In genomic region chr19:5530138-5530524, GRCm38 (mm10) we compare ENCODE assay signal across 10 mouse cellular contexts. TPM values are rescaled to one million over a fixed set of nuclear protein-coding genes. Genes with fewer than 3 reads are reported as not detected.
DNase-seq lines count a peak whose midpoint lies in the region; ATAC-seq and TF ChIP-seq lines count a peak whose summit lies in the region.
"Had no signal": no experiment of that assay in that cellular context is flagged by ENCODE, and none has a peak within 500 bp of the region (broad histone marks: within the 10 kb centered on the region; RNA-seq: fewer than 3 reads in every experiment).

No protein-coding gene starts in this region.

- WGBS in hindbrain, embryonic 15.5 days: 14% methylated on average over 7 of the region's 7 CpGs
- 26% methylated on average over 7 of the region's 7 CpGs for WGBS in hindbrain, embryonic 12.5 days
- 28% methylated on average over 7 of the region's 7 CpGs for WGBS in midbrain, embryonic 12.5 days
- WGBS in midbrain, embryonic 11.5 days: 35% methylated on average over 7 of the region's 7 CpGs
- WGBS in limb, embryonic 15.5 days: 50% methylated on average over 7 of the region's 7 CpGs
- 44% methylated on average over 7 of the region's 7 CpGs for WGBS in stomach, postnatal 0 days

- no peak overlapping the region for H3K9ac ChIP-seq in hindbrain, embryonic 15.5 days
- no peak overlapping the region for H3K9ac ChIP-seq in hindbrain, embryonic 12.5 days
- 0 out of 2 replicates have a peak overlapping the region, but pooled peaks have one; percentile 29 for H3K9ac ChIP-seq in midbrain, embryonic 12.5 days (replicated peaks)
- H3K9ac ChIP-seq in midbrain, embryonic 11.5 days (ENCODE audit: low read length): no peak overlapping the region
- no peak overlapping the region for H3K9ac ChIP-seq in limb, embryonic 15.5 days
- H3K9ac ChIP-seq in stomach, postnatal 0 days (ENCODE audit: low read length): no peak overlapping the region

- H3K4me1 ChIP-seq in hindbrain, embryonic 15.5 days (replicated peaks): peaks cover 12% of the 10 kb centered on the region
- peaks cover 13% of the 10 kb centered on the region for H3K4me1 ChIP-seq in hindbrain, embryonic 12.5 days
- peaks cover 20% of the 10 kb centered on the region for H3K4me1 ChIP-seq in midbrain, embryonic 12.5 days
- peaks cover 11% of the 10 kb centered on the region for H3K4me1 ChIP-seq in midbrain, embryonic 11.5 days (ENCODE audit: control insufficient read depth, insufficient read depth, low read length)
- H3K4me1 ChIP-seq in limb, embryonic 15.5 days: peaks cover 12% of the 10 kb centered on the region
- H3K4me1 ChIP-seq in stomach, postnatal 0 days (replicated peaks; ENCODE audit: control insufficient read depth, insufficient read depth): no peaks in the 10 kb centered on the region

- H3K27ac ChIP-seq in hindbrain, embryonic 15.5 days (replicated peaks): no peak overlapping the region
- H3K27ac ChIP-seq in hindbrain, embryonic 12.5 days: no peak overlapping the region
- H3K27ac ChIP-seq in midbrain, embryonic 12.5 days (replicated peaks): peak overlapping the region; percentile 40
- no peak overlapping the region for H3K27ac ChIP-seq in midbrain, embryonic 11.5 days (ENCODE audit: low read depth, low read length)
- peak overlapping the region; percentile 1; the same call in 1 of the 2 replicates for H3K27ac ChIP-seq in limb, embryonic 15.5 days
- peak overlapping the region; percentile 25; the same call in 1 of the 2 replicates for H3K27ac ChIP-seq in stomach, postnatal 0 days (replicated peaks)

- H3K36me3 ChIP-seq in hindbrain, embryonic 15.5 days: no peaks in the 10 kb centered on the region
- H3K36me3 ChIP-seq in hindbrain, embryonic 12.5 days: no peaks in the 10 kb centered on the region
- H3K36me3 ChIP-seq in midbrain, embryonic 12.5 days: no peaks in the 10 kb centered on the region
- no peaks in the 10 kb centered on the region for H3K36me3 ChIP-seq in midbrain, embryonic 11.5 days (ENCODE audit: control insufficient read depth, insufficient read depth, low read length)
- H3K36me3 ChIP-seq in limb, embryonic 15.5 days: no peaks in the 10 kb centered on the region
- no peaks in the 10 kb centered on the region for H3K36me3 ChIP-seq in stomach, postnatal 0 days (ENCODE audit: control insufficient read depth, insufficient read depth, low read length)

- TF ChIP-seq CTCF in stomach, postnatal 0 days (IDR thresholded peaks at IDR 0.05; ENCODE audit: low read depth): no peak

- H3K27me3 ChIP-seq in hindbrain, embryonic 15.5 days: 0 out of 2 replicates have a peak, but pooled peaks cover 5% of the 10 kb centered on the region
- H3K27me3 ChIP-seq in hindbrain, embryonic 12.5 days: peaks cover 38% of the 10 kb centered on the region
- H3K27me3 ChIP-seq in midbrain, embryonic 12.5 days: peaks cover 23% of the 10 kb centered on the region
- H3K27me3 ChIP-seq in midbrain, embryonic 11.5 days (ENCODE audit: control insufficient read depth, insufficient read depth, low read length): no peaks in the 10 kb centered on the region
- no peaks in the 10 kb centered on the region; the same call in 1 of the 2 replicates for H3K27me3 ChIP-seq in limb, embryonic 15.5 days
- no peaks in the 10 kb centered on the region for H3K27me3 ChIP-seq in stomach, postnatal 0 days (ENCODE audit: control insufficient read depth, insufficient read depth, low read length)

- no peaks in the 10 kb centered on the region for H3K9me3 ChIP-seq in hindbrain, embryonic 15.5 days
- no peaks in the 10 kb centered on the region for H3K9me3 ChIP-seq in hindbrain, embryonic 12.5 days (replicated peaks)
- no peaks in the 10 kb centered on the region for H3K9me3 ChIP-seq in midbrain, embryonic 12.5 days
- H3K9me3 ChIP-seq in midbrain, embryonic 11.5 days (ENCODE audit: control insufficient read depth, low read length): no peaks in the 10 kb centered on the region
- H3K9me3 ChIP-seq in limb, embryonic 15.5 days: no peaks in the 10 kb centered on the region
- no peaks in the 10 kb centered on the region for H3K9me3 ChIP-seq in stomach, postnatal 0 days (ENCODE audit: control insufficient read depth, low read length)

- H3K4me2 ChIP-seq in hindbrain, embryonic 15.5 days: peak overlapping the region; percentile 47
- no peak overlapping the region for H3K4me2 ChIP-seq in hindbrain, embryonic 12.5 days (replicated peaks)
- peak overlapping the region; percentile 19; the same call in 1 of the 2 replicates for H3K4me2 ChIP-seq in midbrain, embryonic 12.5 days (replicated peaks)
- no peak overlapping the region for H3K4me2 ChIP-seq in midbrain, embryonic 11.5 days
- no peak overlapping the region for H3K4me2 ChIP-seq in limb, embryonic 15.5 days
- peak overlapping the region; percentile 59; the same call in 1 of the 2 replicates for H3K4me2 ChIP-seq in stomach, postnatal 0 days (replicated peaks; ENCODE audit: low read depth)

- no peak overlapping the region for H3K4me3 ChIP-seq in hindbrain, embryonic 15.5 days
- H3K4me3 ChIP-seq in hindbrain, embryonic 12.5 days: no peak overlapping the region
- H3K4me3 ChIP-seq in midbrain, embryonic 12.5 days: no peak overlapping the region
- no peak overlapping the region for H3K4me3 ChIP-seq in midbrain, embryonic 11.5 days (ENCODE audit: low read depth, low read length)
- no peak overlapping the region for H3K4me3 ChIP-seq in limb, embryonic 15.5 days
- no peak overlapping the region for H3K4me3 ChIP-seq in stomach, postnatal 0 days (ENCODE audit: low read depth, low read length)

- no peak for TF ChIP-seq EP300 in stomach, postnatal 0 days (optimal IDR thresholded peaks at IDR 0.05)

- DNase-seq in midbrain, embryonic 11.5 days (ENCODE audit: low spot score, missing footprints): no peak
- no peak for DNase-seq in stomach, postnatal 0 days (ENCODE audit: low spot score)
- DNase-seq: cerebellum, adult 8-10 months had no signal

- ATAC-seq in hindbrain, embryonic 15.5 days (ENCODE audit: low FRiP score, low read depth): no peak
- no peak; the same call in 1 of the 2 replicates for ATAC-seq in hindbrain, embryonic 12.5 days (ENCODE audit: low FRiP score)
- no peak; the same call in 1 of the 2 replicates for ATAC-seq in midbrain, embryonic 12.5 days (ENCODE audit: low FRiP score, low read depth)
- no peak for ATAC-seq in midbrain, embryonic 11.5 days (ENCODE audit: low FRiP score)
- no peak for ATAC-seq in limb, embryonic 15.5 days (ENCODE audit: insufficient number of reproducible peaks, low FRiP score, low TSS enrichment, low read depth)
- ATAC-seq in stomach, postnatal 0 days (ENCODE audit: low FRiP score, low TSS enrichment): no peak
- ATAC-seq in monocyte, adult 5-6 weeks (replicated peaks; ENCODE audit: insufficient number of reproducible peaks, low FRiP score, low TSS enrichment, poor library complexity, severe bottlenecking): no peak

RNA-seq across cellular contexts. Expression of gene Snx32, which starts 19.8 kb away (rescaled TPM):
- 94.6 and 99.8 TPM in 2 replicates for polyA plus RNA-seq in hindbrain, embryonic 15.5 days (2015; fragmentation: Nextera tagmentation; extraction: Ambion mirVana)
- 38.3 and 42.2 TPM in 2 replicates for polyA plus RNA-seq in hindbrain, embryonic 12.5 days (2016; fragmentation: Nextera tagmentation; extraction: Ambion mirVana)
- polyA plus RNA-seq in midbrain, embryonic 12.5 days (2016; fragmentation: Nextera tagmentation; extraction: Ambion mirVana): 35.9 and 36.0 TPM in 2 replicates
- 17.9 and 20.3 TPM in 2 replicates for polyA plus RNA-seq in midbrain, embryonic 11.5 days (2014; fragmentation: Nextera tagmentation; extraction: Ambion mirVana)
- 9.4 and 10.3 TPM in 2 replicates for polyA plus RNA-seq in limb, embryonic 15.5 days (2015; fragmentation: Nextera tagmentation; extraction: Ambion mirVana)
- polyA plus RNA-seq in stomach, postnatal 0 days (2015; fragmentation: Nextera tagmentation; extraction: Ambion mirVana): 2.8 and 3.8 TPM in 2 replicates
- 2.4 to 6.9 TPM (median 4.7 TPM) in 3 replicates for total RNA-seq in monocyte, adult 5-6 weeks (2017)

RNA-seq across cellular contexts. Expression of gene 1700020D05Rik, which starts 26.5 kb away (rescaled TPM):
- 0.26 and 0.44 TPM in 2 replicates for polyA plus RNA-seq in hindbrain, embryonic 15.5 days (2015; fragmentation: Nextera tagmentation; extraction: Ambion mirVana)
- 0.23 and 0.56 TPM in 2 replicates for polyA plus RNA-seq in hindbrain, embryonic 12.5 days (2016; fragmentation: Nextera tagmentation; extraction: Ambion mirVana)
- 0.22 TPM in 1 of 2 replicates, not detected in the other for polyA plus RNA-seq in midbrain, embryonic 12.5 days (2016; fragmentation: Nextera tagmentation; extraction: Ambion mirVana)
- polyA plus RNA-seq in midbrain, embryonic 11.5 days (2014; fragmentation: Nextera tagmentation; extraction: Ambion mirVana): not detected in 2 replicates
- not detected in 2 replicates for polyA plus RNA-seq in limb, embryonic 15.5 days (2015; fragmentation: Nextera tagmentation; extraction: Ambion mirVana)
- not detected in 2 replicates for polyA plus RNA-seq in stomach, postnatal 0 days (2015; fragmentation: Nextera tagmentation; extraction: Ambion mirVana)
- 0.29 TPM in 1 of 3 replicates, not detected in the others for total RNA-seq in monocyte, adult 5-6 weeks (2017)

RNA-seq across cellular contexts. Expression of gene Ovol1, which starts 30.3 kb away (rescaled TPM):
- 0.08 TPM in 1 of 2 replicates, not detected in the other for polyA plus RNA-seq in hindbrain, embryonic 15.5 days (2015; fragmentation: Nextera tagmentation; extraction: Ambion mirVana)
- polyA plus RNA-seq in hindbrain, embryonic 12.5 days (2016; fragmentation: Nextera tagmentation; extraction: Ambion mirVana): 0.18 and 0.19 TPM in 2 replicates
- polyA plus RNA-seq in midbrain, embryonic 12.5 days (2016; fragmentation: Nextera tagmentation; extraction: Ambion mirVana): 0.08 and 0.14 TPM in 2 replicates
- polyA plus RNA-seq in midbrain, embryonic 11.5 days (2014; fragmentation: Nextera tagmentation; extraction: Ambion mirVana): 0.18 TPM in 1 of 2 replicates, not detected in the other
- 30.1 and 30.3 TPM in 2 replicates for polyA plus RNA-seq in limb, embryonic 15.5 days (2015; fragmentation: Nextera tagmentation; extraction: Ambion mirVana)
- 26.6 and 28.2 TPM in 2 replicates for polyA plus RNA-seq in stomach, postnatal 0 days (2015; fragmentation: Nextera tagmentation; extraction: Ambion mirVana)
- not detected in 3 replicates for total RNA-seq in monocyte, adult 5-6 weeks (2017)
- total RNA-seq: heart, adult 8-10 months; left cerebral cortex, postnatal 10 days had no signal

RNA-seq across cellular contexts. Expression of gene Ap5b1, which starts 37.7 kb away (rescaled TPM):
- 3.1 and 3.7 TPM in 2 replicates for polyA plus RNA-seq in hindbrain, embryonic 15.5 days (2015; fragmentation: Nextera tagmentation; extraction: Ambion mirVana)
- 2.6 and 3.2 TPM in 2 replicates for polyA plus RNA-seq in hindbrain, embryonic 12.5 days (2016; fragmentation: Nextera tagmentation; extraction: Ambion mirVana)
- polyA plus RNA-seq in midbrain, embryonic 12.5 days (2016; fragmentation: Nextera tagmentation; extraction: Ambion mirVana): 2.2 and 2.6 TPM in 2 replicates
- 1.0 and 1.5 TPM in 2 replicates for polyA plus RNA-seq in midbrain, embryonic 11.5 days (2014; fragmentation: Nextera tagmentation; extraction: Ambion mirVana)
- polyA plus RNA-seq in limb, embryonic 15.5 days (2015; fragmentation: Nextera tagmentation; extraction: Ambion mirVana): 4.3 and 4.4 TPM in 2 replicates
- 4.7 and 5.7 TPM in 2 replicates for polyA plus RNA-seq in stomach, postnatal 0 days (2015; fragmentation: Nextera tagmentation; extraction: Ambion mirVana)
- total RNA-seq in monocyte, adult 5-6 weeks (2017): 13.2 to 18.0 TPM (median 16.1 TPM) in 3 replicates

RNA-seq across cellular contexts. Expression of gene Cfl1, which starts 39.9 kb away (rescaled TPM):
- polyA plus RNA-seq in hindbrain, embryonic 15.5 days (2015; fragmentation: Nextera tagmentation; extraction: Ambion mirVana): 3,340 and 3,538 TPM in 2 replicates
- polyA plus RNA-seq in hindbrain, embryonic 12.5 days (2016; fragmentation: Nextera tagmentation; extraction: Ambion mirVana): 3,169 and 3,299 TPM in 2 replicates
- polyA plus RNA-seq in midbrain, embryonic 12.5 days (2016; fragmentation: Nextera tagmentation; extraction: Ambion mirVana): 3,169 and 3,187 TPM in 2 replicates
- 3,750 and 3,786 TPM in 2 replicates for polyA plus RNA-seq in midbrain, embryonic 11.5 days (2014; fragmentation: Nextera tagmentation; extraction: Ambion mirVana)
- 2,209 and 2,356 TPM in 2 replicates for polyA plus RNA-seq in limb, embryonic 15.5 days (2015; fragmentation: Nextera tagmentation; extraction: Ambion mirVana)
- 1,281 and 1,389 TPM in 2 replicates for polyA plus RNA-seq in stomach, postnatal 0 days (2015; fragmentation: Nextera tagmentation; extraction: Ambion mirVana)
- total RNA-seq in monocyte, adult 5-6 weeks (2017): 931 to 1,266 TPM (median 1,127 TPM) in 3 replicates

Comparison
In these comparisons a context has a peak if more than half of its experiments do, and no peak if none do; other contexts are left out.
1. H3K27ac ChIP-seq: peak in midbrain, embryonic 12.5 days (single experiment), limb, embryonic 15.5 days (single experiment) and stomach, postnatal 0 days (single experiment); none in hindbrain, embryonic 15.5 days (single experiment), hindbrain, embryonic 12.5 days (single experiment) and midbrain, embryonic 11.5 days (single experiment).
2. H3K4me2 ChIP-seq: peak in hindbrain, embryonic 15.5 days (single experiment), midbrain, embryonic 12.5 days (single experiment) and stomach, postnatal 0 days (single experiment); none in hindbrain, embryonic 12.5 days (single experiment), midbrain, embryonic 11.5 days (single experiment) and limb, embryonic 15.5 days (single experiment).
3. RNA of gene Ovol1, which starts 30.3 kb away (polyA plus RNA-seq): 30.1 to 30.3 TPM in limb, embryonic 15.5 days and 26.6 to 28.2 TPM in stomach, postnatal 0 days; 0.18 to 0.19 TPM in hindbrain, embryonic 12.5 days, 0.18 TPM in midbrain, embryonic 11.5 days, 0.08 to 0.14 TPM in midbrain, embryonic 12.5 days and 0.08 TPM in hindbrain, embryonic 15.5 days; every median in the first group is over 10 times any median in the second.